Mouse (Mus musculus): ENCODE data around the gene Slc22a6. TPM values are rescaled to one million over a fixed set of nuclear protein-coding genes. Genes with fewer than 3 reads are reported as not detected.

Slc22a6 gene
- polyA plus RNA-seq, 1 experiment from 2014 or later = not detected

- Histone ChIP-seq H3K9ac (ENCODE audit: low read length) (no peak overlapping the region), H3K4me1 (ENCODE audit: control insufficient read depth in 2 of 2, insufficient read depth in 2 of 2, low read length in 2 of 2) (peaks cover 5 to 9% of the 10 kb centered on the region in 2 experiments; a peak in 3 of 4 replicates), H3K27me3 (ENCODE audit: control insufficient read depth, insufficient read depth, low read length) (no peaks in the 10 kb centered on the region), H3K4me2 (ENCODE audit: low read length) (no peak overlapping the region), H3K27ac (replicated peaks in 1 of 2; ENCODE audit: control insufficient read depth in 1 of 2, insufficient read depth in 1 of 2, low read depth in 2 of 2, low read length in 2 of 2) (no peak overlapping the region), H3K4me3 (ENCODE audit: control insufficient read depth in 1 of 2, insufficient read depth in 1 of 2, low read depth in 1 of 2, low read length in 2 of 2) (no peak overlapping the region), H3K36me3 (ENCODE audit: control insufficient read depth, insufficient read depth, low read length) (no peaks in the 10 kb centered on the region), H3K9me3 (ENCODE audit: control insufficient read depth, low read length) (no peaks in the 10 kb centered on the region)
- 83% methylated on average over 11 of the region's 11 CpGs for WGBS
- no peak for ATAC-seq (ENCODE audit: insufficient number of reproducible peaks, insufficient read depth, low FRiP score, low read depth)
Measured at GRCm38 (mm10) chr19:8593833-8594232, 24.0 kb upstream of the Slc22a6 start.

- no peak overlapping the region for H3K4me2 ChIP-seq (ENCODE audit: low read length)
- no peak for ATAC-seq (ENCODE audit: insufficient number of reproducible peaks, insufficient read depth, low FRiP score, low read depth)
- H3K4me3 ChIP-seq (ENCODE audit: control insufficient read depth in 1 of 2, insufficient read depth in 1 of 2, low read depth in 1 of 2, low read length in 2 of 2) = no peak overlapping the region
- H3K36me3 ChIP-seq (ENCODE audit: control insufficient read depth, insufficient read depth, low read length) = no peaks in the 10 kb centered on the region
- H3K4me1 ChIP-seq (ENCODE audit: control insufficient read depth in 2 of 2, insufficient read depth in 2 of 2, low read length in 2 of 2) = peaks cover 5 to 9% of the 10 kb centered on the region in 2 experiments; a peak in 3 of 4 replicates
- 4% methylated on average over 1 of the region's 1 CpGs for WGBS
- no peak overlapping the region for H3K27ac ChIP-seq (replicated peaks in 1 of 2; ENCODE audit: control insufficient read depth in 1 of 2, insufficient read depth in 1 of 2, low read depth in 2 of 2, low read length in 2 of 2)
- no peaks in the 10 kb centered on the region for H3K27me3 ChIP-seq (ENCODE audit: control insufficient read depth, insufficient read depth, low read length)
- no peak overlapping the region for H3K9ac ChIP-seq (ENCODE audit: low read length)
- H3K9me3 ChIP-seq (ENCODE audit: control insufficient read depth, low read length) = no peaks in the 10 kb centered on the region
Measured at GRCm38 (mm10) chr19:8594518-8594917, 23.3 kb upstream of the Slc22a6 start.

GRCm38 (mm10) chr19:8597269-8597668 is 20.6 kb upstream of the Slc22a6 start:
- Histone ChIP-seq H3K4me2 (ENCODE audit: low read length) (no peak overlapping the region), H3K9me3 (ENCODE audit: control insufficient read depth, low read length) (no peaks in the 10 kb centered on the region), H3K4me3 (ENCODE audit: control insufficient read depth in 1 of 2, insufficient read depth in 1 of 2, low read depth in 1 of 2, low read length in 2 of 2) (no peak overlapping the region), H3K27me3 (ENCODE audit: control insufficient read depth, insufficient read depth, low read length) (no peaks in the 10 kb centered on the region), H3K36me3 (ENCODE audit: control insufficient read depth, insufficient read depth, low read length) (no peaks in the 10 kb centered on the region), H3K27ac (replicated peaks in 1 of 2; ENCODE audit: control insufficient read depth in 1 of 2, insufficient read depth in 1 of 2, low read depth in 2 of 2, low read length in 2 of 2) (no peak overlapping the region), H3K4me1 (ENCODE audit: control insufficient read depth in 2 of 2, insufficient read depth in 2 of 2, low read length in 2 of 2) (peaks cover 5 to 20% of the 10 kb centered on the region in 2 experiments), H3K9ac (ENCODE audit: low read length) (no peak overlapping the region)
- ATAC-seq (ENCODE audit: insufficient number of reproducible peaks, insufficient read depth, low FRiP score, low read depth) = no peak
- 79% methylated on average over 4 of the region's 4 CpGs for WGBS

- Histone ChIP-seq H3K9me3 (ENCODE audit: control insufficient read depth, low read length) (no peaks in the 10 kb centered on the region), H3K4me3 (ENCODE audit: control insufficient read depth in 1 of 2, insufficient read depth in 1 of 2, low read depth in 1 of 2, low read length in 2 of 2) (no peak overlapping the region), H3K36me3 (ENCODE audit: control insufficient read depth, insufficient read depth, low read length) (no peaks in the 10 kb centered on the region), H3K27ac (replicated peaks in 1 of 2; ENCODE audit: control insufficient read depth in 1 of 2, insufficient read depth in 1 of 2, low read depth in 2 of 2, low read length in 2 of 2) (no peak overlapping the region), H3K4me2 (ENCODE audit: low read length) (no peak overlapping the region), H3K27me3 (ENCODE audit: control insufficient read depth, insufficient read depth, low read length) (no peaks in the 10 kb centered on the region), H3K4me1 (ENCODE audit: control insufficient read depth in 2 of 2, insufficient read depth in 2 of 2, low read length in 2 of 2) (peaks cover 7 to 24% of the 10 kb centered on the region in 2 experiments), H3K9ac (ENCODE audit: low read length) (no peak overlapping the region)
- ATAC-seq (ENCODE audit: insufficient number of reproducible peaks, insufficient read depth, low FRiP score, low read depth) = no peak
- WGBS = 84% methylated on average over 2 of the region's 2 CpGs
Measured at GRCm38 (mm10) chr19:8599229-8599628, 18.6 kb upstream of the Slc22a6 start.

- Histone ChIP-seq H3K27ac (replicated peaks in 1 of 2; ENCODE audit: control insufficient read depth in 1 of 2, insufficient read depth in 1 of 2, low read depth in 2 of 2, low read length in 2 of 2) (peak overlapping the region in 1 of 2 experiments; percentile 39; a peak in 1 of 4 replicates), H3K4me2 (ENCODE audit: low read length) (no peak overlapping the region), H3K27me3 (ENCODE audit: control insufficient read depth, insufficient read depth, low read length) (no peaks in the 10 kb centered on the region), H3K36me3 (ENCODE audit: control insufficient read depth, insufficient read depth, low read length) (no peaks in the 10 kb centered on the region), H3K4me3 (ENCODE audit: control insufficient read depth in 1 of 2, insufficient read depth in 1 of 2, low read depth in 1 of 2, low read length in 2 of 2) (no peak overlapping the region), H3K9me3 (ENCODE audit: control insufficient read depth, low read length) (no peaks in the 10 kb centered on the region), H3K4me1 (ENCODE audit: control insufficient read depth in 2 of 2, insufficient read depth in 2 of 2, low read length in 2 of 2) (peaks cover 2 to 17% of the 10 kb centered on the region in 2 experiments; a peak in 3 of 4 replicates), H3K9ac (ENCODE audit: low read length) (no peak overlapping the region)
- peak; percentile 56; the same call in 1 of the 2 replicates for ATAC-seq (ENCODE audit: insufficient number of reproducible peaks, insufficient read depth, low FRiP score, low read depth)
Measured at GRCm38 (mm10) chr19:8601922-8602321, 15.9 kb upstream of the Slc22a6 start.

- Histone ChIP-seq H3K4me2 (ENCODE audit: low read length) (no peak overlapping the region), H3K9me3 (ENCODE audit: control insufficient read depth, low read length) (no peaks in the 10 kb centered on the region), H3K4me1 (ENCODE audit: control insufficient read depth in 2 of 2, insufficient read depth in 2 of 2, low read length in 2 of 2) (peaks cover 2 to 17% of the 10 kb centered on the region in 2 experiments; a peak in 3 of 4 replicates), H3K9ac (ENCODE audit: low read length) (no peak overlapping the region), H3K27me3 (ENCODE audit: control insufficient read depth, insufficient read depth, low read length) (no peaks in the 10 kb centered on the region), H3K36me3 (ENCODE audit: control insufficient read depth, insufficient read depth, low read length) (no peaks in the 10 kb centered on the region), H3K4me3 (ENCODE audit: control insufficient read depth in 1 of 2, insufficient read depth in 1 of 2, low read depth in 1 of 2, low read length in 2 of 2) (no peak overlapping the region), H3K27ac (replicated peaks in 1 of 2; ENCODE audit: control insufficient read depth in 1 of 2, insufficient read depth in 1 of 2, low read depth in 2 of 2, low read length in 2 of 2) (no peak overlapping the region)
- WGBS = 20% methylated on average over 3 of the region's 3 CpGs
- ATAC-seq (ENCODE audit: insufficient number of reproducible peaks, insufficient read depth, low FRiP score, low read depth) = no peak
Measured at GRCm38 (mm10) chr19:8602914-8603313, 14.9 kb upstream of the Slc22a6 start.

- no peak overlapping the region for H3K4me2 ChIP-seq (ENCODE audit: low read length)
- no peaks in the 10 kb centered on the region for H3K9me3 ChIP-seq (ENCODE audit: control insufficient read depth, low read length)
- H3K27ac ChIP-seq (replicated peaks in 1 of 2; ENCODE audit: control insufficient read depth in 1 of 2, insufficient read depth in 1 of 2, low read depth in 2 of 2, low read length in 2 of 2) = no peak overlapping the region
- peaks cover 2 to 17% of the 10 kb centered on the region in 2 experiments; a peak in 3 of 4 replicates for H3K4me1 ChIP-seq (ENCODE audit: control insufficient read depth in 2 of 2, insufficient read depth in 2 of 2, low read length in 2 of 2)
- H3K36me3 ChIP-seq (ENCODE audit: control insufficient read depth, insufficient read depth, low read length) = no peaks in the 10 kb centered on the region
- H3K4me3 ChIP-seq (ENCODE audit: control insufficient read depth in 1 of 2, insufficient read depth in 1 of 2, low read depth in 1 of 2, low read length in 2 of 2) = no peak overlapping the region
- no peak for ATAC-seq (ENCODE audit: insufficient number of reproducible peaks, insufficient read depth, low FRiP score, low read depth)
- 89% methylated on average over 8 of the region's 8 CpGs for WGBS
- no peak overlapping the region for H3K9ac ChIP-seq (ENCODE audit: low read length)
- no peaks in the 10 kb centered on the region for H3K27me3 ChIP-seq (ENCODE audit: control insufficient read depth, insufficient read depth, low read length)
Measured at GRCm38 (mm10) chr19:8604536-8605240, 13.2 kb upstream of the Slc22a6 start.

GRCm38 (mm10) chr19:8605241-8605558 is 12.6 kb upstream of the Slc22a6 start:
- Histone ChIP-seq H3K4me1 (ENCODE audit: control insufficient read depth in 2 of 2, insufficient read depth in 2 of 2, low read length in 2 of 2) (peaks cover 2 to 17% of the 10 kb centered on the region in 2 experiments; a peak in 3 of 4 replicates), H3K4me2 (ENCODE audit: low read length) (no peak overlapping the region), H3K9me3 (ENCODE audit: control insufficient read depth, low read length) (no peaks in the 10 kb centered on the region), H3K27ac (replicated peaks in 1 of 2; ENCODE audit: control insufficient read depth in 1 of 2, insufficient read depth in 1 of 2, low read depth in 2 of 2, low read length in 2 of 2) (no peak overlapping the region), H3K9ac (ENCODE audit: low read length) (no peak overlapping the region), H3K27me3 (ENCODE audit: control insufficient read depth, insufficient read depth, low read length) (no peaks in the 10 kb centered on the region), H3K4me3 (ENCODE audit: control insufficient read depth in 1 of 2, insufficient read depth in 1 of 2, low read depth in 1 of 2, low read length in 2 of 2) (no peak overlapping the region), H3K36me3 (ENCODE audit: control insufficient read depth, insufficient read depth, low read length) (no peaks in the 10 kb centered on the region)
- WGBS = 77% methylated on average over 3 of the region's 3 CpGs
- ATAC-seq (ENCODE audit: insufficient number of reproducible peaks, insufficient read depth, low FRiP score, low read depth) = no peak
